Mouse (Mus musculus): ENCODE data around the gene Fxyd1.

The Fxyd1 gene

DNA sequence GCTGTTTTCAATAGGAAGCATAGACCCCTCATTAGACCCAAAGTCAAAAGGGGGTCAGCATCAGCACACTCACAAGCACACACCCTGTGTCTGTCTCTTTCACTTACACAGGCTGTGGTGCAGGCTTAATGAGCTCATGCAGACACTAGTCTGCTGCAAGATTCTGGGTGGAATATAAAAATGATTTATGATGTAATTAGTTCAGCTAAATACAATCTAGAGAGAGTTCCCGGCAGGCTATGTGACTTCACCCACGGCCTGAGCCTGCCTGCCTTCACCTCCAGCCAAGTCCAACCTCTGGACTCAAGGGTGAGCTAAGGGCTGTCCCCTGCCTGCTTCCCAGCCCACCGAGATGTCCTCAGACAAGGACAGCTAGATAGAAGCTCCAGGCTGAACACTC lies 48.1 kb downstream of the Fxyd1 start:
- DNase-seq (ENCODE audit: low spot score): no peak

- no peak for DNase-seq (ENCODE audit: low spot score)
These were observed 48.8 kb downstream of the Fxyd1 start for GRCm38 (mm10) chr7:31008175-31008574.

GRCm38 (mm10) chr7:31007775-31008174 lies 49.2 kb downstream of the Fxyd1 start:
- no peak for DNase-seq (ENCODE audit: low spot score)

DNA sequence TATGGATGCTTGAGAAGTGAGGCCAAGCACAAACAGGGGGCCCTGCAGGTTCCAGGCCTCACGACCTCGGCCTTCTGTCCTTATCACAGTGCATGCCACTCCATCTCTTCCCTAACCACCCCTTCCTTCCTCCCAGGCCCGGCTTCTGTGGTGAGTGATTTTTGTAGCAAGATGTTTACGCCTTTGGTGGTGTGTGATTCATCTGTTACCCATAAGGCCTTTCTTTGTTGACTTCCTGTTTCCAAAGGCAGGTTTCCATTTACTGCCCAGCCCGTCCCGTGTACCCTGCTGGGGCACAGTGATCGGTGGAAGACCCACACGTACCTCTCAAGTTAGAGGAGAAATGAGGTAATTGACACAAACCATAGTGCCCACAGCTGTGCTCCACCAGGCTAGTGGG lies 54.3 kb downstream of the Fxyd1 start:
- no peak for DNase-seq (ENCODE audit: low spot score)
